Mouse (Mus musculus): Measurements from ENCODE around the gene Gm20521. TPM values are rescaled to one million over a fixed set of nuclear protein-coding genes. Genes with fewer than 3 reads are reported as not detected.

Gene Gm20521
- 1 to 10 TPM; 1.0 to 9.4 TPM for total RNA-seq (2021)
- long read RNA-seq, experiment 1, partial matches to known transcripts = 0 of 24 reads
- long read RNA-seq, experiment 1, other reads (novel, unspliced or antisense) = 24 of 24 reads
- long read RNA-seq, experiment 2 = 0 reads

DNA sequence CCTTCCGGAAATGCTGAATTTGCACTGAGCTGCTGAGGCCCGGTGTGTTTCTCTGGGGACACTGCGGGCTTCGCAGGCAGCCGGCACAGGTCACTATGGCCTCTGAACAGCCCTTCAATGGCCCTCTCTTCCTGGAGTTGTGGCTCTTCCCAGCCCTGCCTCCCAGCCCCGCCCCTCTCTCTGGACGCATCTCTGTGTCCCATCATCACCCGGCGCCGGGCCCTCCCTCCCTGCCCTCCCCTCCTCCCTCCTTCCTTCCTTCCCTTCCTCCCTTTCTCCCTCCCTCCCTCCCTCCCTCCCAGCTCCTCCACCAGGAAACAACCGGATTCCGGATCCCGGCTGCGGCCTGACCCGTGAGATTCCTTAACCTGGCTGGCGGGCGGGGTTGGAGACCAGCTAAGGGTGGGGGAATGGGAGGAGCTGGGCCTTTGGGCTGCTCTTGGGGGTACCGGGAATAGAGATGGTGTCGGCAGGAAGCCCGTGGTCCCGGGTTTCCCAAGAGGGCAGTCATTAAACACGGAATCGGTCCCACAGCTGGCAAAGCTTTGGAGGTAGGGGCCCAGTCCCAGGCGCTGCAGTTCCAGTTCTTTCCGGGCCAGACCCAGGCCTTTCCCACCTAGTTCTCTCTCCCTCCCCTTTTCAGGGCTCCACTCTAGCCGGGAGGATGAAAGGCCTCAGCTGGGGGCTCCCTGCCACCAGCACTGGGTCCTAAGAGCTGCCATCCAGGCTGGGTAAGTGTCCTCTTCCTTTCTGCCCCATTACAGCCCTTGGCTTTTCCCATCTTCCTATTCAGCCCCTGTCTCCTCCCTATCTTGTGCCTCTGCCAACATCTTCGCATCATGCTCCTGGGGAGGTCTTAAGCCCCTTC lies at the start of gene Gm20521, which contains the start of gene Bcl2l2:
Gm20521 (plus strand) TSS at position 288 of the 868 bp plus-strand sequence.
Bcl2l2 (plus strand) TSS at position 224 of the 868 bp plus-strand sequence.
- no peak for TF ChIP-seq CTCF (conservative IDR thresholded peaks at IDR 0.05)
- peak; percentile 64 to 73 for DNase-seq (ENCODE audit: low spot score in 2 of 2)
- peak within 1 kb of the TSS; percentile 64 for H3K4me3 ChIP-seq
- H3K27ac ChIP-seq = peak within 1 kb of the TSS; percentile 90

GRCm38 (mm10) chr14:54843461-54843860 lies 39.8 kb upstream of the Gm20521 start:
- peak; percentile 75 for TF ChIP-seq CTCF (conservative IDR thresholded peaks at IDR 0.05)
- H3K4me3 ChIP-seq = no peak overlapping the region
- DNase-seq (ENCODE audit: low spot score in 2 of 2) = peak in 1 of 2 experiments; percentile 32
- no peak overlapping the region for H3K27ac ChIP-seq

DNA sequence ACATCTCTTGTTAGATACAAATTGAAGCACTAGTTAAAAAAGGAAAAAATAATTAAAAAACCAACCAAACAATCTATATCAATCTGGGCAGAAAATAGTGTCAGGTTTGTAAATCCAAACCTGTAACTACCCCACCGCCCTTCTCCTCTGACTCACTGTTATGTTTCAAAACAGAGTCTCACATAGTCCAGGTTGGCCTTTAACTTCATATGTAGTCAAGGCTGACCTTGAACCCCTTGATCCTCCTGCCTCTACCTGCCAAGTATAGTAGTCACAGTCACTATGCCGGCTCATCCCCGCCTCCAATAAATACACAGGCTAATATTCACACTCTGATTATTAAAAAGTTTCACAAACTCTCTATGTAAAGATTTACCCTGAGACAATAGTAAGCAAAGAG lies 27.5 kb upstream of the Gm20521 start:
- DNase-seq (ENCODE audit: low spot score in 2 of 2) = no peak
- Histone ChIP-seq H3K27ac (no peak overlapping the region), H3K4me3 (no peak overlapping the region)
- no peak for TF ChIP-seq CTCF (conservative IDR thresholded peaks at IDR 0.05)

DNA sequence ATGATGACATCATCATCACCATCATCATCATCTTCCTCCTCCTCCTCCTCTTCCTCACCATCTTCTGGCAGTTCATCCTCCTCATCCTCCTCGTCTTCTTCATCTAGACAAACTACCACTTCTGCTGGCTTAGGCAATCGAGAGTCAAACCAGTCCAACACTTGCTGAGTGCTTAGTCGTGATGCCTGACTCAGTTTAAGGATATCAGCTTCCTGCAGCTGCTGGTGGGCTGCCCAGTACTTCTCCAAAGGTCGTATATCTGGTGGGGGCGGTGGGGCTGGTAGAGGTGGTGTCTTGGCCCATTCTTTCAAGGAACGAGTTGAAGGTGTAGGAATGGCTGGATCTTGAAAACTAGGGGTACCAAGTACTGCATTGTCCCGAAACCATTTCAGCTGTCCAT lies 26.5 kb upstream of the Gm20521 start:
- Histone ChIP-seq H3K27ac (no peak overlapping the region), H3K4me3 (no peak overlapping the region)
- DNase-seq (ENCODE audit: low spot score in 2 of 2) = no peak
- no peak for TF ChIP-seq CTCF (conservative IDR thresholded peaks at IDR 0.05)

- no peak overlapping the region for H3K4me3 ChIP-seq
- no peak for DNase-seq (ENCODE audit: low spot score in 2 of 2)
- H3K27ac ChIP-seq = peak overlapping the region; percentile 61; the same call in 1 of the 2 replicates
- no peak for TF ChIP-seq CTCF (conservative IDR thresholded peaks at IDR 0.05)
Measured at GRCm38 (mm10) chr14:54857891-54858290, 25.4 kb upstream of the Gm20521 start.

GRCm38 (mm10) chr14:54860511-54860910 lies 22.7 kb upstream of the Gm20521 start:
- Histone ChIP-seq H3K4me3 (no peak overlapping the region), H3K27ac (no peak overlapping the region)
- TF ChIP-seq CTCF (conservative IDR thresholded peaks at IDR 0.05) = peak; percentile 88
- DNase-seq (ENCODE audit: low spot score in 2 of 2) = peak; percentile 44 to 69

- Histone ChIP-seq H3K27ac (peak overlapping the region; percentile 98), H3K4me3 (peak overlapping the region; percentile 67)
- DNase-seq (ENCODE audit: low spot score in 2 of 2) = peak; percentile 87 to 92
- peak; percentile 28; the same call in 1 of the 2 replicates for TF ChIP-seq CTCF (conservative IDR thresholded peaks at IDR 0.05)
Measured at GRCm38 (mm10) chr14:54863501-54864312, 19.5 kb upstream of the Gm20521 start.

GRCm38 (mm10) chr14:54864313-54865036 lies 18.8 kb upstream of the Gm20521 start:
- H3K4me3 ChIP-seq = peak overlapping the region; percentile 67
- peak overlapping the region; percentile 98 for H3K27ac ChIP-seq

GRCm38 (mm10) chr14:54865626-54866025 lies 17.6 kb upstream of the Gm20521 start:
- DNase-seq (ENCODE audit: low spot score in 2 of 2) = no peak
- no peak for TF ChIP-seq CTCF (conservative IDR thresholded peaks at IDR 0.05)
- Histone ChIP-seq H3K4me3 (no peak overlapping the region), H3K27ac (no peak overlapping the region)

More at GRCm38 (mm10) chr14:54864313-54865036, 18.8 kb upstream of the Gm20521 start:
- TF ChIP-seq CTCF (conservative IDR thresholded peaks at IDR 0.05) = no peak
- DNase-seq (ENCODE audit: low spot score in 2 of 2) = no peak

- TF ChIP-seq CTCF (conservative IDR thresholded peaks at IDR 0.05) = no peak
Measured at GRCm38 (mm10) chr14:54866268-54866667, 17.0 kb upstream of the Gm20521 start.

DNA sequence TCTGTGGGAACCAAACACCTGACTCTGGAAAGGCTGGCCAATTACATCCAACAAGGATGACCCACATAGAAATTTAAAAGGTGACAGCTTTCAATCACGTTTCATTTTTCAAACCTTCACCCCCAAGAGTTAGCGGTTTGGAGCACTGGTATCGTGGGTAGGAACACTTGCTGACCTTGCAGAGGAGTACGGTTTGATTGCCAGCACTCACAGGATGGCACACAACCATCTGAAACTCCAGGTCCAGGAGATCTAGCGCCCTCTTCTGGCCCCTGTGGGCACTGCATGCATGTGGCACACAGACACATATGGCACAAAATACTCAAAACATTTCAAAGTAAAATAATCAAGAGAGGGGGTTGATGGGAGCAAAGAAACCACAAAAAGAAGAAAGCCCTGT lies 16.3 kb upstream of the Gm20521 start:
- H3K27ac ChIP-seq = no peak overlapping the region
- no peak overlapping the region for H3K4me3 ChIP-seq
- TF ChIP-seq CTCF (conservative IDR thresholded peaks at IDR 0.05) = peak; percentile 70
- no peak for DNase-seq (ENCODE audit: low spot score in 2 of 2)

More at GRCm38 (mm10) chr14:54866268-54866667, 17.0 kb upstream of the Gm20521 start:
- H3K27ac ChIP-seq = no peak overlapping the region
- no peak overlapping the region for H3K4me3 ChIP-seq
- DNase-seq (ENCODE audit: low spot score in 2 of 2) = no peak

DNA sequence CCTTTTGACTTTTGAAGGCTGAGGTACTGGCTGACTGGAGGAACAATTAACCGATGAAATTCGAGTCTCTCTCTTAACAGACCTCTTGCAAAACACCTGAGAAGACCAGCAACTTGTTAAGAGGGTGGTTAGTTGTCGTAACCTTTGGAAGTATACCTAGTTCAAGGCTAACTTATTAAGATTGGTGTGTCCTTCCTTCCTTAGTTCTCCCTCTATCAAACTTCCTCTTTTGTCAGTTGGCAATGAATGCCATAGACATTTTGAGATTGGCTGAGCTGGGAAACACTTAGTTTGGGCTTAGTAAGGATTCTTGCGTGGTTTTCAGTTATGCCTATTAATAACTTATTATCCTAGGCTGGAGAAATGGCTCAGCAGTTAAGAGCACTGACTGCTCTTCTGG lies 15.2 kb upstream of the Gm20521 start:
- DNase-seq (ENCODE audit: low spot score in 2 of 2) = no peak
- H3K4me3 ChIP-seq = no peak overlapping the region
- TF ChIP-seq CTCF (conservative IDR thresholded peaks at IDR 0.05) = no peak
- no peak overlapping the region for H3K27ac ChIP-seq

All from layer of hippocampus, adult 2 months (tissue).